Comparison of ENCODE assay signal across 10 mouse cellular contexts in the genomic region with DNA sequence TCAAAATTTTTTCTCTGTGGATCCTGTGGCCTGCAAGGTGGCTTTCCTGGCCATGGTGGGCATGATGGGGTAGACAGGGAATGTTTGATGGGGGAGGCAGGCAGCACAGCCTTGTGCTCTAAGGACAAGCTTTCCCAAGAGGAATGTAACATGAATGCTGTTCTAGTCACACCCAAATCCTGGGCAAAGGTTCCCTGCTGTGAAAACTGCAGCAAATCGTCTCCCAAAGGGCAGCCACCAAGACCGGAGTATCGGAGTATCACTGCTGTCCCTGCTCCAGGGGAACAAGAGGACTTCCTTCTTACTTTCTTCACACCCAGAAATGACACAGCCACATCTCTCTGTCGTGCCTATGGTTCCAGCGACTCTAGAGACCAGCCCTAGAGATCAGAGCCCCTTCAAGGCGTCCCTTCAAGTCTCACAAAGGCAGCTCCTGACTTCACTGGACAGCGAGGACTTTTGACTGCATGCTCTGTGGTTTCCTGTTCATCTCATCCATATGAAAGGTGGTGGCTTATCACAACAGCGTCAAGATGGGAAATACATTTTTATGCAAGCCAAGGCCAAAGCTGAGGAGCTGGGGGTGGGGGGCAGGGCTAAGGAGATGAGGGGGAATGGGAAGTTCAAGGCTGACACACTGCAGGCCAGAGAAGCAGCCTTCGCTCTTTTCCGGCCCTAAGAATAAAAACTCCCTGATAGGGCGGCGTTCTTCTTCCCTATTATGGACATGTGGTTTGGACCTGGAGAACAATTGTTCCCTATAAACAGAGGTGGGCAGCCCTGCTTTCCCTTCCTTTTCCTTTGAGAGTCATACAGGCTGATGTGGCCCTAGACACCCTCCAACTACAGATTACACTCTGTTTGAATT. TPM values are rescaled to one million over a fixed set of nuclear protein-coding genes. Genes with fewer than 3 reads are reported as not detected.
DNase-seq lines count a peak whose midpoint lies in the region; ATAC-seq and TF ChIP-seq lines count a peak whose summit lies in the region.
"Had no signal": no experiment of that assay in that cellular context is flagged by ENCODE, and none has a peak within 500 bp of the region (broad histone marks: within the 10 kb centered on the region; RNA-seq: fewer than 3 reads in every experiment).

No protein-coding gene starts in this region.

- H3K4me1 ChIP-seq in heart, embryonic 16.5 days (ENCODE audit: control insufficient read depth, insufficient read depth, low read length) = peaks cover 13% of the 10 kb centered on the region
- peaks cover 39% of the 10 kb centered on the region for H3K4me1 ChIP-seq in liver, embryonic 12.5 days
- H3K4me1 ChIP-seq in stomach, embryonic 14.5 days (ENCODE audit: control insufficient read depth, insufficient read depth, low read length) = peaks cover 9% of the 10 kb centered on the region

- H3K27me3 ChIP-seq in heart, embryonic 16.5 days (ENCODE audit: control insufficient read depth, insufficient read depth, low read length) = no peaks in the 10 kb centered on the region
- H3K27me3 ChIP-seq in liver, embryonic 12.5 days (replicated peaks) = 0 out of 2 replicates have a peak, but pooled peaks cover 3% of the 10 kb centered on the region
- no peaks in the 10 kb centered on the region for H3K27me3 ChIP-seq in stomach, embryonic 14.5 days (ENCODE audit: control insufficient read depth, insufficient read depth, low read length)
- H3K27me3 ChIP-seq: midbrain, embryonic 13.5 days had no signal

- H3K36me3 ChIP-seq in heart, embryonic 16.5 days (ENCODE audit: control insufficient read depth, insufficient read depth) = no peaks in the 10 kb centered on the region
- H3K36me3 ChIP-seq in liver, embryonic 12.5 days = no peaks in the 10 kb centered on the region
- no peaks in the 10 kb centered on the region for H3K36me3 ChIP-seq in stomach, embryonic 14.5 days (ENCODE audit: control insufficient read depth, insufficient read depth, low read length)
- H3K36me3 ChIP-seq: midbrain, embryonic 13.5 days had no signal

- H3K4me3 ChIP-seq in layer of hippocampus, adult 2 months = no peak overlapping the region
- H3K4me3 ChIP-seq in heart, embryonic 16.5 days (ENCODE audit: low read length) = no peak overlapping the region
- H3K4me3 ChIP-seq in liver, embryonic 12.5 days = no peak overlapping the region
- no peak overlapping the region for H3K4me3 ChIP-seq in stomach, embryonic 14.5 days (ENCODE audit: low read depth, low read length)
- H3K4me3 ChIP-seq: midbrain, embryonic 13.5 days had no signal

- no peak for DNase-seq in layer of hippocampus, adult 2 months (ENCODE audit: low spot score in 2 of 2)
- DNase-seq in layer of hippocampus, adult 9-10 months (ENCODE audit: low spot score) = no peak
- no peak for DNase-seq in gastrocnemius, adult 8-10 months (ENCODE audit: low spot score in 2 of 2)
- DNase-seq in Muller cell, postnatal 12 days (ENCODE audit: inconsistent ontology term) = no peak
- DNase-seq in right cerebral cortex, postnatal 4 days = no peak
- DNase-seq: cerebellum, postnatal 36 days had no signal

- 0 out of 2 replicates have a peak overlapping the region, but pooled peaks have one; percentile 7 for H3K4me2 ChIP-seq in heart, embryonic 16.5 days (ENCODE audit: low read depth, low read length)
- H3K4me2 ChIP-seq in liver, embryonic 12.5 days = no peak overlapping the region
- no peak overlapping the region for H3K4me2 ChIP-seq in stomach, embryonic 14.5 days (replicated peaks; ENCODE audit: low read depth, low read length)
- H3K4me2 ChIP-seq: midbrain, embryonic 13.5 days had no signal

- no peak for TF ChIP-seq CTCF in layer of hippocampus, adult 2 months (conservative IDR thresholded peaks at IDR 0.05)

- WGBS in heart, embryonic 16.5 days = 45% methylated on average over 12 of the region's 12 CpGs
- 19% methylated on average over 12 of the region's 12 CpGs for WGBS in liver, embryonic 12.5 days (ENCODE audit: insufficient replicate concordance)
- 54% methylated on average over 12 of the region's 12 CpGs for WGBS in stomach, embryonic 14.5 days

- ATAC-seq in heart, embryonic 16.5 days (replicated peaks; ENCODE audit: extremely low read depth, insufficient read depth, low FRiP score) = peak; percentile 67
- ATAC-seq in liver, embryonic 12.5 days = peak; percentile 62
- peak; percentile 47; the same call in 1 of the 2 replicates for ATAC-seq in stomach, embryonic 14.5 days (ENCODE audit: insufficient number of reproducible peaks, insufficient read depth, low FRiP score, low read depth)
- ATAC-seq: midbrain, embryonic 13.5 days had no signal

- H3K9ac ChIP-seq in heart, embryonic 16.5 days (ENCODE audit: low read length) = no peak overlapping the region
- no peak overlapping the region for H3K9ac ChIP-seq in liver, embryonic 12.5 days
- no peak overlapping the region for H3K9ac ChIP-seq in stomach, embryonic 14.5 days (replicated peaks; ENCODE audit: low read depth, low read length)
- H3K9ac ChIP-seq: midbrain, embryonic 13.5 days had no signal

- no peaks in the 10 kb centered on the region for H3K9me3 ChIP-seq in heart, embryonic 16.5 days (replicated peaks; ENCODE audit: control insufficient read depth, low read length)
- H3K9me3 ChIP-seq in liver, embryonic 12.5 days (replicated peaks) = no peaks in the 10 kb centered on the region
- H3K9me3 ChIP-seq in stomach, embryonic 14.5 days (ENCODE audit: control insufficient read depth, low read depth, low read length) = no peaks in the 10 kb centered on the region
- H3K9me3 ChIP-seq: midbrain, embryonic 13.5 days had no signal

- peak overlapping the region; percentile 23; the same call in 1 of the 2 replicates for H3K27ac ChIP-seq in layer of hippocampus, adult 2 months
- H3K27ac ChIP-seq in heart, embryonic 16.5 days (ENCODE audit: low read length) = peak overlapping the region; percentile 80
- H3K27ac ChIP-seq in liver, embryonic 12.5 days = peak overlapping the region; percentile 42
- peak overlapping the region; percentile 71; the same call in 1 of the 2 replicates for H3K27ac ChIP-seq in stomach, embryonic 14.5 days (ENCODE audit: low read length)
- H3K27ac ChIP-seq: midbrain, embryonic 13.5 days had no signal

RNA-seq across cellular contexts. Expression of gene Itpkb, which starts 27.8 kb away (rescaled TPM):
- total RNA-seq in layer of hippocampus, adult 2 months (2021) = 10 to 100 TPM; 26.3 to 28.3 TPM
- polyA plus RNA-seq in heart, embryonic 16.5 days (2015; fragmentation: Nextera tagmentation; extraction: Ambion mirVana) = 7.3 and 8.7 TPM in 2 replicates
- polyA plus RNA-seq in liver, embryonic 12.5 days (2016; fragmentation: Nextera tagmentation; extraction: Ambion mirVana) = 4.0 and 4.3 TPM in 2 replicates
- polyA plus RNA-seq in stomach, embryonic 14.5 days (2014; fragmentation: Nextera tagmentation; extraction: Ambion mirVana) = 10.4 and 10.9 TPM in 2 replicates
- total RNA-seq in gastrocnemius, adult 8-10 months (2022) = 10 to 100 TPM; 11.9 to 15.9 (median 13.6) TPM

RNA-seq across cellular contexts. Expression of gene Psen2, which starts 39.2 kb away (rescaled TPM):
- total RNA-seq in layer of hippocampus, adult 2 months (2021) = 10 to 100 TPM; 17.2 to 22.2 TPM
- polyA plus RNA-seq in heart, embryonic 16.5 days (2015; fragmentation: Nextera tagmentation; extraction: Ambion mirVana) = 16.5 TPM in 2 replicates
- polyA plus RNA-seq in liver, embryonic 12.5 days (2016; fragmentation: Nextera tagmentation; extraction: Ambion mirVana) = 20.9 and 21.3 TPM in 2 replicates
- 13.5 and 17.4 TPM in 2 replicates for polyA plus RNA-seq in stomach, embryonic 14.5 days (2014; fragmentation: Nextera tagmentation; extraction: Ambion mirVana)
- 1 to 10 TPM; 7.2 to 8.1 (median 7.8) TPM for total RNA-seq in gastrocnemius, adult 8-10 months (2022)

Comparison
In these comparisons a context has a peak if more than half of its experiments do, and no peak if none do; other contexts are left out.
1. H3K27ac ChIP-seq: peak in every context shown above with its lines; median percentile 80 in heart, embryonic 16.5 days; 71 in stomach, embryonic 14.5 days; 42 in liver, embryonic 12.5 days; 23 in layer of hippocampus, adult 2 months.